Mouse (Mus musculus) erythroblast, embryonic 14.5 days (primary cell): ENCODE results near the gene Spsb1. TPM values are rescaled to one million over a fixed set of nuclear protein-coding genes. Genes with fewer than 3 reads are reported as not detected.

ENCODE experiments used
- H3K27me3 ChIP-seq: 2 replicates; pipeline ENCODE4 v1.6.1; 2012; ENCODE audit warnings: inconsistent platforms; ENCODE audit not compliant: control insufficient read depth
- H3K36me3 ChIP-seq: 2 replicates; pipeline ENCODE4 v1.6.1; 2012; ENCODE audit warnings: mild to moderate bottlenecking, inconsistent platforms; ENCODE audit not compliant: control insufficient read depth
- H3K4me1 ChIP-seq: 2 replicates; pipeline ENCODE4 v1.6.1; 2012; ENCODE audit warnings: inconsistent platforms; ENCODE audit not compliant: control insufficient read depth
- H3K4me3 ChIP-seq: replicated peaks from 2 replicates; pipeline ENCODE3; 2012; ENCODE audit warnings: moderate library complexity, mild to moderate bottlenecking, inconsistent platforms
- H3K9me3 ChIP-seq: 2 replicates; pipeline ENCODE4 v1.6.1; 2012; ENCODE audit warnings: low read length, inconsistent platforms, mixed read lengths; ENCODE audit not compliant: control insufficient read depth
- GATA1 ChIP-seq: IDR thresholded peaks from 2 replicates; pipeline ENCODE4 v1.6.1; 2012; ENCODE audit warnings: low read length, inconsistent platforms, mixed read lengths
- TAL1 ChIP-seq: IDR thresholded peaks from 3 replicates; pipeline ENCODE4 v1.6.1; 2012; ENCODE audit warnings: low read length, inconsistent platforms, mixed read lengths
- polyA plus RNA-seq: library from polyadenylated mRNA; stranded (reverse); fragments of >175 nt; gene quantifications from 2 replicates; pipeline ENCODE4 v1.2.3, GENCODE M21; 2012

Spsb1 gene
- polyA plus RNA-seq, 1 experiment = not detected

- H3K9me3 ChIP-seq = no peaks in the 10 kb centered on the region
- peaks cover 30% of the 10 kb centered on the region for H3K36me3 ChIP-seq
- no peak for TF ChIP-seq GATA1
- no peak for TF ChIP-seq TAL1
- no peaks in the 10 kb centered on the region for H3K27me3 ChIP-seq
- H3K4me3 ChIP-seq = no peak overlapping the region
- peaks cover 16% of the 10 kb centered on the region for H3K4me1 ChIP-seq
Observed at GRCm38 (mm10) chr4:149988301-149988700, 33.5 kb upstream of the Spsb1 start.

- Histone ChIP-seq H3K27me3 (no peaks in the 10 kb centered on the region), H3K36me3 (peaks cover 37% of the 10 kb centered on the region), H3K4me3 (no peak overlapping the region), H3K4me1 (peaks cover 16% of the 10 kb centered on the region), H3K9me3 (no peaks in the 10 kb centered on the region)
- no peak for TF ChIP-seq TAL1
- TF ChIP-seq GATA1 = no peak
Observed at GRCm38 (mm10) chr4:149986671-149987417, 32.0 kb upstream of the Spsb1 start.

GRCm38 (mm10) chr4:149983921-149984645 is 29.2 kb upstream of the Spsb1 start:
- TF ChIP-seq GATA1 (no peak), TAL1 (no peak)
- Histone ChIP-seq H3K36me3 (peaks cover 41% of the 10 kb centered on the region), H3K27me3 (no peaks in the 10 kb centered on the region), H3K4me3 (no peak overlapping the region), H3K4me1 (peaks cover 10% of the 10 kb centered on the region), H3K9me3 (no peaks in the 10 kb centered on the region)

GRCm38 (mm10) chr4:149982154-149982553 is 27.3 kb upstream of the Spsb1 start:
- no peaks in the 10 kb centered on the region for H3K9me3 ChIP-seq
- peaks cover 41% of the 10 kb centered on the region for H3K36me3 ChIP-seq
- TF ChIP-seq TAL1 (no peak), GATA1 (no peak)

GRCm38 (mm10) chr4:149979819-149980308 is 25.0 kb upstream of the Spsb1 start:
- H3K9me3 ChIP-seq = no peaks in the 10 kb centered on the region
- H3K36me3 ChIP-seq = peaks cover 32% of the 10 kb centered on the region
- TF ChIP-seq GATA1 (no peak), TAL1 (no peak)
- H3K27me3 ChIP-seq = no peaks in the 10 kb centered on the region
- H3K4me3 ChIP-seq = no peak overlapping the region
- H3K4me1 ChIP-seq = peaks cover 2% of the 10 kb centered on the region

More at GRCm38 (mm10) chr4:149982154-149982553, 27.3 kb upstream of the Spsb1 start:
- peaks cover 2% of the 10 kb centered on the region for H3K4me1 ChIP-seq
- H3K4me3 ChIP-seq = no peak overlapping the region
- no peaks in the 10 kb centered on the region for H3K27me3 ChIP-seq

GRCm38 (mm10) chr4:149978820-149979219 is 24.0 kb upstream of the Spsb1 start:
- TF ChIP-seq GATA1 (no peak), TAL1 (no peak)
- Histone ChIP-seq H3K27me3 (no peaks in the 10 kb centered on the region), H3K36me3 (peaks cover 27% of the 10 kb centered on the region), H3K4me3 (no peak overlapping the region), H3K9me3 (no peaks in the 10 kb centered on the region), H3K4me1 (peaks cover 2% of the 10 kb centered on the region)

- H3K9me3 ChIP-seq = no peaks in the 10 kb centered on the region
- TF ChIP-seq GATA1 (no peak), TAL1 (no peak)
Observed at GRCm38 (mm10) chr4:149977801-149978544, 23.1 kb upstream of the Spsb1 start.

GRCm38 (mm10) chr4:149977181-149977580 is 22.3 kb upstream of the Spsb1 start:
- TF ChIP-seq GATA1 (no peak), TAL1 (no peak)
- Histone ChIP-seq H3K36me3 (peaks cover 10% of the 10 kb centered on the region), H3K9me3 (no peaks in the 10 kb centered on the region), H3K4me1 (peaks cover 2% of the 10 kb centered on the region), H3K4me3 (no peak overlapping the region), H3K27me3 (no peaks in the 10 kb centered on the region)

More at GRCm38 (mm10) chr4:149977801-149978544, 23.1 kb upstream of the Spsb1 start:
- Histone ChIP-seq H3K4me1 (peaks cover 2% of the 10 kb centered on the region), H3K27me3 (no peaks in the 10 kb centered on the region), H3K36me3 (peaks cover 18% of the 10 kb centered on the region), H3K4me3 (no peak overlapping the region)
